Mouse (Mus musculus) T-cell, adult 66 days (primary cell): ENCODE measurements around the gene Cdk17. TPM values are rescaled to one million over a fixed set of nuclear protein-coding genes. Genes with fewer than 3 reads are reported as not detected.

Experiments used
- total RNA-seq, 2 experiments: library from RNA; stranded (reverse); gene quantifications; 3 replicates in 1 of 2; 4 replicates in 1 of 2; pipeline ENCODE4 v1.2.4; 2023

Gene Cdk17
- 100 to 1,000 TPM; 110 to 121 TPM for total RNA-seq

GRCm38 (mm10) chr10:93160807-93161510, at the start of gene Cdk17:
Gene Cdk17 (plus strand): TSS chr10:93160875.

GRCm38 (mm10) chr10:93310721-93311411, 150.2 kb downstream of the Cdk17 start, which contains the start of gene Elk3:
Gene Elk3 (minus strand): TSS chr10:93311135.

Other genes starting within 250 kb of the Cdk17 start
- gene Cfap54, start 79.3 kb upstream of the Cdk17 start, total RNA-seq = under 1 TPM in 1 of 2 experiments, not detected in 1; 0.26 TPM
- 10 to 100 TPM; 59.8 to 60.2 TPM for gene Elk3, start 150.3 kb downstream of the Cdk17 start, total RNA-seq